Mouse (Mus musculus) midbrain, embryonic 12.5 days (tissue): ENCODE results near the gene Arhgef19. TPM values are rescaled to one million over a fixed set of nuclear protein-coding genes. Genes with fewer than 3 reads are reported as not detected.

Experiments used
- ATAC-seq: fragments of 200-750 bp; cut with Nextera tagmentation; 2 replicates; pipeline ENCODE4 v1.8.0; 2017; ENCODE audit warnings: low read depth, moderate TSS enrichment, moderate library complexity; ENCODE audit not compliant: low FRiP score
- H3K27ac ChIP-seq: fragments of 300-500 bp; sonication (generic); replicated peaks from 2 replicates; pipeline ENCODE4 v1.5.1; 2016; ENCODE audit warnings: mild to moderate bottlenecking
- H3K27me3 ChIP-seq: fragments of 300-500 bp; sonication (generic); 2 replicates; pipeline ENCODE4 v1.6.1; 2016; ENCODE audit warnings: mild to moderate bottlenecking
- H3K36me3 ChIP-seq: fragments of 300-500 bp; sonication (generic); 2 replicates; pipeline ENCODE4 v1.6.1; 2016
- H3K4me1 ChIP-seq: fragments of 300-500 bp; sonication (generic); 2 replicates; pipeline ENCODE4 v1.6.1; 2016
- H3K4me2 ChIP-seq: fragments of 300-500 bp; sonication (generic); replicated peaks from 2 replicates; pipeline ENCODE4 v1.6.1; 2016; ENCODE audit warnings: mild to moderate bottlenecking, moderate library complexity
- H3K4me3 ChIP-seq: fragments of 300-500 bp; sonication (generic); 2 replicates; pipeline ENCODE4 v1.5.1; 2016; ENCODE audit warnings: mild to moderate bottlenecking
- H3K9ac ChIP-seq: fragments of 300-500 bp; sonication (generic); replicated peaks from 2 replicates; pipeline ENCODE4 v1.6.1; 2016; ENCODE audit warnings: mild to moderate bottlenecking, moderate library complexity
- H3K9me3 ChIP-seq: fragments of 300-500 bp; sonication (generic); 2 replicates; pipeline ENCODE4 v1.6.1; 2016; ENCODE audit warnings: mild to moderate bottlenecking
- WGBS: fragments of 180-500 bp; shearing (Covaris S2); methylation state at CpG from one replicate; pipeline ENCODE4 v1.1.7; 2016; 5-methylcytosine and 5-hydroxymethylcytosine counted together
- polyA plus RNA-seq: library from polyadenylated mRNA; unstranded; fragments of >200 nt; fragmentation: Nextera tagmentation; extraction: Ambion mirVana; gene quantifications from 2 replicates; pipeline ENCODE4 v1.2.1, GENCODE M21; 2016

The Arhgef19 gene
- polyA plus RNA-seq, 1 experiment from 2014 or later: 2.1 TPM

DNA sequence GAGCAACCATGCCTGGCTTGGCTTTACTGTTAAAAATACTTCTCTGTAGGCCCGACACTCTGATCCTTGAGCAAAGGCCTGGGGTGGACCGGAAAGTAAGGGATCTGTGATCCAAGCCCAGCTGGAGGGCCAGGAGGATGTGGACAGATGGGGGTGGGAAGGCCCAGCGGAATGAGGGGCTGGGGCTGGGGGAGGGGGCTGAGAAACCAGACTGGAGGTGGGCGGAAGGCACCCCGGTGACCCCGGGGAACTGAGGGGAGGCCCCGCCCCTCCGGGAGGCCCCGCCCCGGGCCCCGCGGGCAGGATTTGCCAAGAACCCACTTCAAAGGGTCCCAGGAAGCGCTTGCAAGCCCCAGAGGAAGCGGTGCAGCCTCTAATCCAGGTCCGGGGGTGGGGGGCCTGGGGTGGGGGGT lies 56.5 kb downstream of the Arhgef19 start:
- Histone ChIP-seq H3K27me3 (peaks cover 92% of the 10 kb centered on the region), H3K9me3 (no peaks in the 10 kb centered on the region), H3K36me3 (no peaks in the 10 kb centered on the region), H3K4me3 (0 out of 2 replicates have a peak overlapping the region, but pooled peaks have one; percentile 14), H3K4me2 (peak overlapping the region; percentile 40), H3K9ac (no peak overlapping the region), H3K4me1 (peaks cover 19% of the 10 kb centered on the region), H3K27ac (no peak overlapping the region)
- peak; percentile 14; the same call in 1 of the 2 replicates for ATAC-seq
- 2% methylated on average over 14 of the region's 15 CpGs for WGBS

DNA sequence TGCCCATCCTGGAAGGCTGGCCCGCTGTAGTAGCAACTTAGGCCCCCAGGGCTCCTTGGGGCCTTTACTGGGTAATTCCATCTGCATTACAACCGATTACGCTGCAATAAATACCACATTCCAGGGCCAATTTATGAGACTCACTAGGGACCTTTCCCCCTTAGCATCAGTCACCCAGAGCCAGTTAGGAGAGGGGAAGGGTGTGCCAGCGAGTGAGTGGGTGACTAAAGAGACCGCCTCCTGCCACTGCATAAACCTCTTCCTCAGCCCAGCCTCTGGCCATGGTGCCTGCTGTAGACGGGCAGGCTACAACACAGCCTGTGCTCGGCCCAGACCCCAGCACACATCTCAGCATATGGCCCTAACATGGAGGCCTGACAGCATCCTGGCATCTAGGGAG lies 58.6 kb downstream of the Arhgef19 start:
- no peak for ATAC-seq
- H3K27ac ChIP-seq: no peak overlapping the region
- H3K4me2 ChIP-seq: no peak overlapping the region
- H3K4me3 ChIP-seq: no peak overlapping the region
- H3K27me3 ChIP-seq: peaks cover 93% of the 10 kb centered on the region
- H3K9me3 ChIP-seq: no peaks in the 10 kb centered on the region
- H3K36me3 ChIP-seq: no peaks in the 10 kb centered on the region
- peaks cover 28% of the 10 kb centered on the region for H3K4me1 ChIP-seq
- WGBS: 81% methylated on average over 7 of the region's 7 CpGs
- no peak overlapping the region for H3K9ac ChIP-seq

DNA sequence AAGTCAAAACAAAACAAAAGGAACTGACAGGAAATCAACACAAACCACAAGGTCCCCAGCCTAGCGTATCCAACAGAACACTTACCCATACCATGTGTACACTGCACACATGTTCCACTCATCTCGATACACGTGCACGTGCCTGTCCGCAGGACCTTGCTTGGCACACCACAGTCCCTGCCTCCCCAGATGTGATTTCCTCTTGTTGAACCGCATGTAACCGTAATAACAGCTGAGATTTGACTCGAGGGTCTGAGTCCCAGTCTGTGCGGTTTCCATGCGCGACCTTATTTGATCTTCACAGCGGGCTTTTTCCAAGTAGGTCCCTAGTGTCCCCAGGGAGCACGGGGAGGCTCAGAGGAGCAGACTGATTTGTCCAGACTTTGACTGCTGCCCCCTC lies 60.1 kb downstream of the Arhgef19 start:
- no peak for ATAC-seq
- Histone ChIP-seq H3K27ac (no peak overlapping the region), H3K36me3 (no peaks in the 10 kb centered on the region), H3K9me3 (no peaks in the 10 kb centered on the region), H3K27me3 (peaks cover 93% of the 10 kb centered on the region), H3K4me3 (no peak overlapping the region), H3K9ac (no peak overlapping the region), H3K4me2 (no peak overlapping the region), H3K4me1 (peaks cover 34% of the 10 kb centered on the region)
- WGBS: 66% methylated on average over 13 of the region's 13 CpGs

DNA sequence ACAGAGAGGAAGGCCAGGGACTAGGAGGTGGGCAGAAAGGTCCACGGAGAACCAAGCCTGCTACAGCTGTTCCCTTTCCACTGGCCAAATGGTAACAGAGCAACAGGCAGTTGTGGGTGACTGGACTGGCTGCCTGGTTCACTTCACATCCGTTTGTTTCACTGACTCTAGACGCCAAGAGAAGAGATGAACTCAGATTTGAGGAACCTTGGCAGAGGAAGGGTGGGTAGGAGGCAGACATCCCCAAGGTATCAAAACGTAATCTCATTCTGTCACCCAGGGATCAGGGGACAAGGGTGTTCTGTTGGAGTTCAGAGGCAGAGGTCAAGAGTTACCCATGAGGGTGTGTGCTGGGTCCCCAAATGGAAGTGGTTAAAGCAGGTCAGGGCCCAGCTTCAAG lies 60.9 kb downstream of the Arhgef19 start:
- Histone ChIP-seq H3K4me1 (peaks cover 34% of the 10 kb centered on the region), H3K4me3 (no peak overlapping the region), H3K27ac (no peak overlapping the region), H3K4me2 (no peak overlapping the region), H3K9me3 (no peaks in the 10 kb centered on the region), H3K36me3 (no peaks in the 10 kb centered on the region), H3K9ac (no peak overlapping the region), H3K27me3 (peaks cover 93% of the 10 kb centered on the region)
- 66% methylated on average over 4 of the region's 4 CpGs for WGBS
- ATAC-seq: no peak

DNA sequence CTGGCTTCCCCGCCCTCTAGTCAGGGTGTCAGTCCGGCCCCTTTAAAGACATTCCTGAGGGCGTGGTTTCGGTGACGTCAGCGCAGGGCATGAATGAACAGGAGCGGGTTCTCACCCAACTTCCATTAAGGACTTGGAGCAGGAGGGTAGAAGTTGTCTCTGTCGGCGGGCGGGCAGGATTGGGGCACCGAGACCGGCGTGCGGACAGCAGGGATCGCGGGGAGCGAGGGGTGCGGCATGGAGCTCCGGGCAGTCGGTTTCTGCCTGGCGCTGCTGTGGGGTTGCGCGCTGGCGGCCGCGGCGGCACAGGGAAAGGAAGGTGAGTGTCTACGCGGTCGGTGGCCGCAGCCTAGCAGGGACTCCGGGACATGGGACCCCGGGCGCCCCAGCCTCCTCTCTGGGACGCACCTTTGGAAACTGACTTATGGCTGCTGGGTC lies 61.8 kb downstream of the Arhgef19 start, which contains the start of gene Epha2:
Gene Epha2, plus strand, starts transcription at position 125 of the 438 bp plus-strand sequence.
- peak within 1 kb of the TSS; percentile 73 for H3K9ac ChIP-seq
- peak; percentile 61; the same call in 1 of the 2 replicates for ATAC-seq
- peak within 1 kb of the TSS; percentile 95 for H3K4me2 ChIP-seq
- no peaks in the 10 kb centered on the region for H3K36me3 ChIP-seq
- H3K9me3 ChIP-seq: no peaks in the 10 kb centered on the region
- WGBS: under 1% methylated on average over 35 of the region's 35 CpGs
- H3K4me1 ChIP-seq: peaks cover 28% of the 10 kb centered on the region
- peaks cover 86% of the 10 kb centered on the region for H3K27me3 ChIP-seq
- peak within 1 kb of the TSS; percentile 67 for H3K4me3 ChIP-seq
- H3K27ac ChIP-seq: no peak within 1 kb of the TSS

GRCm38 (mm10) chr4:141301591-141302427 lies 62.5 kb downstream of the Arhgef19 start:
- ATAC-seq: 0 out of 2 replicates have a peak, but pooled peaks have one; percentile 32
- no peak overlapping the region for H3K27ac ChIP-seq
- H3K9me3 ChIP-seq: no peaks in the 10 kb centered on the region
- under 1% methylated on average over 51 of the region's 51 CpGs for WGBS
- no peaks in the 10 kb centered on the region for H3K36me3 ChIP-seq
- H3K4me3 ChIP-seq: peak overlapping the region; percentile 67
- peak overlapping the region; percentile 95 for H3K4me2 ChIP-seq
- H3K4me1 ChIP-seq: peaks cover 32% of the 10 kb centered on the region
- peak overlapping the region; percentile 73 for H3K9ac ChIP-seq
- peaks cover 80% of the 10 kb centered on the region for H3K27me3 ChIP-seq

DNA sequence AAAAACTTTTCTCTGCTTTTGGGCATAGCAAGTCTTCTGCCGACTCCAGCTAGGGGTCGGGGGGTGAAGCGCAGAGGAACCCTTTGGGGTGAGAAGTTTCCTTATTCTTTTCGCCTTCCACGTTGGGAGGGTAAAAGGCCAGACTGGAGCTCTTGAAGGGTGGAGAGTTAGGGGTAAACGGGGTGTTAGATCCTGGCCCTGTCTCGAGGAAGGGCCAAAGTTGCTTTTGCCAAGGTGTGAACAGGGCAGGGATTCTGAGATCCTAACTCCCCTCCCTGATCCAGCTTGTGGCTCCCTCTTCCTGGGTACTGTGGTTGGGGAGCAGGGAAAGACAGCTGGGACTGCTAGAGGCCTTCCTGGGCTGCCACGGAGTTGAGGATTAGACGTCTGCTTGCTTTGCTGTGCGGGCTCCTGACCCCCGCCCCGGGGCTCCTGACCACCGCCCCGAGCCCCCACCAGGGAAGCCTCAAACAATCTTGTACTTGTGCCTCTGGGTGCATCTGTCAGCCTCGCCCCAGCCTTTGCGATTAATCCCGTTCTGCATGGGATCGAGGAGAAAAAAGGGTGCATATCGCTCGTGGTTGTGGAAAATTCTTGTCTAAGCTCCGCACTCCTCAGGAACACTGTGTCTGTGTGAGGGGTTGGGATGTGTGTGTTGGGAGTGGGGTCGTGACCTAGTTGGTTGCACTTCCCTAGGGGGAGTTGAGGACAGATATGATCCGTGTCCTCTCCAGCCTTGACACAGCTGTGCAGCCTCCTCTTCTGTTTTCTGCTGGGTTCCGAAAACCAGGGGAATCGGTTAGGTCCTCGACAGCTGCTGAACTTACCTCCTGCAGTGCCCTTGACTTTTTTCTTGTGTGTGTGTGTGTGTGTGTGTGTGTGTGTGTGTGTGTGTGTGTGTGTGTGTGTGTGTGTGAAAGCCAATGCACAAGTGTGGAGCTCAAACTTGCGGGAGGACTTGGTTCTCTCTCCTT lies 63.4 kb downstream of the Arhgef19 start:
- no peaks in the 10 kb centered on the region for H3K9me3 ChIP-seq
- ATAC-seq: no peak
- peaks cover 32% of the 10 kb centered on the region for H3K4me1 ChIP-seq
- H3K4me2 ChIP-seq: peak overlapping the region; percentile 95
- H3K9ac ChIP-seq: peak overlapping the region; percentile 73
- peaks cover 72% of the 10 kb centered on the region for H3K27me3 ChIP-seq
- H3K27ac ChIP-seq: no peak overlapping the region
- WGBS: 5% methylated on average over 26 of the region's 27 CpGs
- no peaks in the 10 kb centered on the region for H3K36me3 ChIP-seq
- peak overlapping the region; percentile 67 for H3K4me3 ChIP-seq

- H3K4me3 ChIP-seq: peak overlapping the region; percentile 67
- no peak overlapping the region for H3K27ac ChIP-seq
- H3K4me1 ChIP-seq: peaks cover 32% of the 10 kb centered on the region
- 45% methylated on average over 7 of the region's 7 CpGs for WGBS
- H3K9me3 ChIP-seq: no peaks in the 10 kb centered on the region
- no peak overlapping the region; the same call in 1 of the 2 replicates for H3K9ac ChIP-seq
- peak overlapping the region; percentile 95 for H3K4me2 ChIP-seq
- no peak for ATAC-seq
- H3K27me3 ChIP-seq: peaks cover 66% of the 10 kb centered on the region
- peaks cover 5% of the 10 kb centered on the region; the same call in 1 of the 2 replicates for H3K36me3 ChIP-seq
Measured at GRCm38 (mm10) chr4:141303402-141304222, 64.3 kb downstream of the Arhgef19 start.

GRCm38 (mm10) chr4:141304223-141304611 lies 64.9 kb downstream of the Arhgef19 start:
- H3K4me3 ChIP-seq: no peak overlapping the region
- no peak overlapping the region for H3K27ac ChIP-seq
- ATAC-seq: no peak
- no peaks in the 10 kb centered on the region for H3K9me3 ChIP-seq
- WGBS: 75% methylated on average over 4 of the region's 4 CpGs
- peaks cover 32% of the 10 kb centered on the region for H3K4me1 ChIP-seq
- no peak overlapping the region for H3K9ac ChIP-seq
- peak overlapping the region; percentile 95; the same call in 1 of the 2 replicates for H3K4me2 ChIP-seq
- H3K36me3 ChIP-seq: peaks cover 8% of the 10 kb centered on the region; the same call in 1 of the 2 replicates
- H3K27me3 ChIP-seq: peaks cover 65% of the 10 kb centered on the region

GRCm38 (mm10) chr4:141306057-141306456 lies 66.8 kb downstream of the Arhgef19 start:
- Histone ChIP-seq H3K36me3 (peaks cover 8% of the 10 kb centered on the region; the same call in 1 of the 2 replicates), H3K4me1 (peaks cover 48% of the 10 kb centered on the region), H3K9me3 (no peaks in the 10 kb centered on the region), H3K27me3 (peaks cover 48% of the 10 kb centered on the region), H3K4me2 (peak overlapping the region; percentile 24), H3K27ac (peak overlapping the region; percentile 64), H3K9ac (no peak overlapping the region), H3K4me3 (no peak overlapping the region)
- peak; percentile 28; the same call in 1 of the 2 replicates for ATAC-seq
- WGBS: 17% methylated on average over 8 of the region's 8 CpGs
